Mouse (Mus musculus) ES-Bruce4 (cell line): ENCODE results near the gene Smox. TPM values are rescaled to one million over a fixed set of nuclear protein-coding genes. Genes with fewer than 3 reads are reported as not detected.

Experiments
- H3K27ac ChIP-seq: 2 replicates; pipeline ENCODE4 v1.5.1; 2012; ENCODE audit warnings: low read length, inconsistent platforms; ENCODE audit not compliant: insufficient read depth
- H3K27me3 ChIP-seq: 2 replicates; pipeline ENCODE4 v1.6.1; 2012; ENCODE audit warnings: mild to moderate bottlenecking, low read length, inconsistent platforms; ENCODE audit not compliant: control insufficient read depth, poor library complexity, insufficient read depth, severe bottlenecking
- H3K36me3 ChIP-seq: 2 replicates; pipeline ENCODE4 v1.6.1; 2012; ENCODE audit warnings: inconsistent platforms, mild to moderate bottlenecking, low read length, moderate library complexity; ENCODE audit not compliant: control insufficient read depth, poor library complexity, insufficient read depth, severe bottlenecking
- H3K4me1 ChIP-seq: one replicate; pipeline ENCODE4 v1.8.1; 2011; ENCODE audit warnings: low read length; ENCODE audit not compliant: control insufficient read depth, insufficient read depth
- H3K4me3 ChIP-seq: 2 replicates; pipeline ENCODE4 v1.5.1; 2011; ENCODE audit warnings: low read depth, mild to moderate bottlenecking, low read length
- H3K9ac ChIP-seq: 2 replicates; pipeline ENCODE4 v1.6.1; 2012; ENCODE audit warnings: low read depth, mild to moderate bottlenecking, inconsistent platforms; ENCODE audit not compliant: poor library complexity, severe bottlenecking
- H3K9me3 ChIP-seq: replicated peaks from 2 replicates; pipeline ENCODE4 v1.6.1; 2012; ENCODE audit warnings: mild to moderate bottlenecking, low read length, inconsistent platforms; ENCODE audit not compliant: control insufficient read depth, poor library complexity, insufficient read depth, severe bottlenecking
- CTCF ChIP-seq: IDR thresholded peaks from one replicate; pipeline ENCODE4 v1.8.1; 2011; ENCODE audit warnings: low read depth, low read length
- EP300 ChIP-seq: IDR thresholded peaks from 2 replicates; pipeline ENCODE4 v1.6.1; 2011; ENCODE audit warnings: low read depth, low read length; ENCODE audit not compliant: insufficient read depth
- POLR2A ChIP-seq: IDR thresholded peaks from one replicate; pipeline ENCODE4 v1.8.1; 2011; ENCODE audit warnings: low read length; ENCODE audit not compliant: insufficient read depth
- polyA plus RNA-seq: library from polyadenylated mRNA; stranded (reverse); fragments of >200 nt; gene quantifications from 2 replicates; pipeline ENCODE4 v1.2.4, GENCODE M21; 2011; ENCODE audit warnings: low read depth; ENCODE audit not compliant: missing spikeins, insufficient read depth, insufficient read length

Smox gene
- polyA plus RNA-seq, 1 experiment: 18.2 TPM

DNA sequence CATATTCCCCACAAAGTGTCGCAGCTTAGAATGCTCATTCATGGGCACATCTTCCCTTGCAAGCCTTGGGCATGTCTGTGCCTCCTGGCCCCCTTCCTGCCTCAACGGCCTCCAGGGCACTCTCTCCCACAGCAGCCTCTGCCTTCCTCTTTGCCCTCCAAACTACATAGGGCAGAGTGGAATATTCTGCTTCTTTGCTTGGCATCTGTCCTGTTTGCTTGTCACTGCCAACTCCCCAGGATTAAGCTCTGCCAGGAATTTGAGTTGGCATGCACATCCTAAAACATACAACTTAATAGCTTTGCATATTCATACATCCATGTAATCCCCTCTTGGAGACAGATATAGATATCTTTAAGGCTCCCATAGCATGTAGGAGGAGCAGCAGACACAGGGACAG is 66.6 kb downstream of the Smox start:
- Histone ChIP-seq H3K36me3 (no peaks in the 10 kb centered on the region), H3K9ac (no peak overlapping the region), H3K9me3 (no peaks in the 10 kb centered on the region), H3K4me3 (no peak overlapping the region), H3K4me1 (no peaks in the 10 kb centered on the region), H3K27ac (no peak overlapping the region), H3K27me3 (peaks cover 23% of the 10 kb centered on the region)
- no peak for TF ChIP-seq CTCF
- TF ChIP-seq EP300: no peak
- no peak for TF ChIP-seq POLR2A

DNA sequence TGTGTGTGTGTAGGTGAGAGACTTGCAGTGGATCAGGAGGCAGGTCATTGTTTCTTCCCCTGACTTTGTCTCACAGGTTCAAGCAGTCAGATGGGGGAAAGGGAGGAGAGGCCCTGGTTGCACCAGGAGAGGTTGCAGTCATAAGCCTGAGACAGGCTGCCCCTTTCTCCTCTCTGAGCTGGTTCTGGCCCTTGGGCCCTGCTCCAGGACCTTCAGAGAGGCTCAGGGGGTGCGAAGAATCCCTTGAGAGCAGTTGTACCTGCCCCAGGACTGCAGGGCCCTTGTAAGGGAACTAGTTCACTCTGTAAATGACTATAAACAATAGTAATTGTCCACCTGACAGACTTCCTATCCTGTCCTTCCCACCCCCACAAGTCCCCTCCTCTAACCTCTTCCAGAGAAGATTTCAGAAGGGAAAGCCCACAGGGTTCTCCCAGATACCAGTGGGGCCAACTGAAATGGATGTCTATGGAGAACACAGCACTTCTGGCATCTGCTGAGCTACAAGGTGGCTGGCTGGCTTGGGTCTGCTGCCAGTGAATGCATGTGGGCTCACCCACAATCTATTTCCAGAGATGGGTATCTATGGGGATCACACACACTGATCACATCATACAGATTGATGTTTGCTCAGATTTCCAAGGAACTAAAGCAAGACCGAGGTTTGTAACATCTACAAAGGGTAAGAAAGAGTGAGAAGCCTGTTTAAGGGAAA is 69.1 kb downstream of the Smox start:
- no peak for TF ChIP-seq CTCF
- TF ChIP-seq EP300: no peak
- Histone ChIP-seq H3K4me3 (no peak overlapping the region), H3K4me1 (no peaks in the 10 kb centered on the region), H3K9me3 (no peaks in the 10 kb centered on the region), H3K27ac (no peak overlapping the region), H3K27me3 (peaks cover 23% of the 10 kb centered on the region), H3K9ac (no peak overlapping the region), H3K36me3 (no peaks in the 10 kb centered on the region)

DNA sequence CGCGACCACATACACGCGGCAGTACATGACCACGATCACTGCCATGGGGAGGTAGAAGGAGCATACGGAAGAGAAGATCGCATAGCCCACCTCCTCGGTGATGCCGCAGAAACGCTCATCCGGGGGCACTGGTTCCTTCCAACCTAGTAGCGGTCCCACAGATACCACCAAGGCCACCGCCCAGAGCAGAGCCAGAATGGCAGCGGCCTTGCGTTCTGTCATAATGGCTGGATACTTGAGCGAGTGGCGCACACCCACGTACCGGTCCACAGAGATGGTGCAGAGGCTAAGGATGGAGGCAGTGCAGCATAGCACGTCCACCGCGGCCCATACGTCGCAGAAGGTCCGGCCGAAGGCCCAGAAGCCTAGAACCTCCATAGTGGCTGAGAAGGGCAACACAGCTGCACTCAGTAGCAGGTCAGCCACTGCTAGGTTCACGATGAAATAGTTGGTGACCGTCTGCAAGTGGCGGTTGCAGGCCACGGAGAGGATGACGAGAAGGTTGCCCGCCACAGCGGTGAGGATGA is 70.1 kb downstream of the Smox start:
- Histone ChIP-seq H3K4me3 (peak overlapping the region; percentile 75), H3K36me3 (no peaks in the 10 kb centered on the region), H3K4me1 (no peaks in the 10 kb centered on the region), H3K9me3 (no peaks in the 10 kb centered on the region), H3K27me3 (peaks cover 23% of the 10 kb centered on the region), H3K9ac (no peak overlapping the region), H3K27ac (no peak overlapping the region)
- TF ChIP-seq CTCF (no peak), POLR2A (no peak), EP300 (no peak)

DNA sequence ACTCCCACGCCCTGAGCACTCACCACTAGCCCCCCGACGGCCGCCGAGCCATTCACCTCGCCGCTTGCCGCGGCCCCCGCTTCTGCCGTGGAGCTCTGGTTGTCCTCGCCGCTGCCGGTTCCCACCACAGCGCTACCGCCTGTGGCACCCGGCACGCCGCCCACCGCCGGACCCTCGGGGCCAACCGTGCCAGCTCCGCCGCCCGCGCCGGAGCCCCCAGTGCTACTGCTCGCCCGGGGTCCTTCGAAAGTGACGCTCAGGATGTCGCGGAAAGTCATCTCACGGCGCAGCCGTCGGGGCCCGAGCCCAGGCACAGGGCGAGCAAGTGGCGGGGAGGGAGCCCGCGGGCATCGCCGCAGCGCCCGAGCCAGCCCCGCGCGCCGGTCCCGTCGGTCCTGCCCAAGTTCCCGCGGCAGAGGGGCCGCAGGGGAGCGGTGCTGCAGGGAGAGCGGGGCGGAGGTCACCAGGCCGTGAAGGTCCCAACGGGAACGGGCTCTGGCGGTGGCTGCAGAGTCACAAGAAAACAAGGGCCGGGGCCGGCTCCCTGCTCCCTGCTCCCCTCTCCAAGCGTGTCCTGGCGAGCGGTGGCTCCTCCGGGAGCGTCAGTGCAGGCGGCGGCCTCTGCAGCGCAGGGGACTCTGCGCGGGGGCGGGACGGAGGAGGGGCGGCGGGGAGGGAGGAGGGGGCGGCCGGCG is 70.7 kb downstream of the Smox start, which contains the start of gene Adra1d:
Gene Adra1d (minus strand): TSS at position 393 of the 695 bp plus-strand sequence.
- Histone ChIP-seq H3K9ac (peak within 1 kb of the TSS; percentile 42), H3K4me1 (no peaks in the 10 kb centered on the region), H3K9me3 (no peaks in the 10 kb centered on the region), H3K36me3 (no peaks in the 10 kb centered on the region), H3K27ac (no peak within 1 kb of the TSS), H3K4me3 (peak within 1 kb of the TSS; percentile 75), H3K27me3 (peaks cover 23% of the 10 kb centered on the region)
- no peak for TF ChIP-seq EP300
- no peak for TF ChIP-seq CTCF
- no peak for TF ChIP-seq POLR2A

DNA sequence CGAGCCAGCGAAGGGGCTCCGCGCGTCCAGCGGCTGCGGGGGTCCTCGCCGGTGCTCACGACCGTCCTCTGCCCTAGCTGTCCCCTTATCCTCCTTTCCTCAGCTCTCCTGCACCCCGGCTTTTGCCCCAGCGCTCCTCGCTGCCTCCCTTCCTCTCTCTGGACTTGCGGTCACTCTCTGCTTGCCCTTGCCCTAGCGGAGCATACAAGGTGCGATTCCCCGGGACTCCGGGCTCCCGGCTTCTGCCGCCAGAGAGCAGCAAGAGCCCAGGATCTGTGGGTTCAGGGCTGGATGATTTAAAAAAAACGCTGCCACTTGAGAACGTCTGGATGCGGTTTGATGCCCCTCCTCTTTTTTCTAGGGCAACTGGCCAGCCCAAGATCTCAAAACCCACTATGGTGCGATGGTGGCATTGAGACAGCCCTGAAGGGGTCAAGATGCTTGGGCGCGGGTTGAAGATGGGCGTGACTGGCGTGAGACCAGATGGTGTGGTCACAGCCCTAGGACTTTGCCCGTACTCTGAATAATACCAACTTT is 71.4 kb downstream of the Smox start:
- H3K36me3 ChIP-seq: no peaks in the 10 kb centered on the region
- H3K9me3 ChIP-seq: no peaks in the 10 kb centered on the region
- no peaks in the 10 kb centered on the region for H3K4me1 ChIP-seq
- H3K27ac ChIP-seq: no peak overlapping the region
- H3K9ac ChIP-seq: peak overlapping the region; percentile 42
- H3K4me3 ChIP-seq: peak overlapping the region; percentile 75
- H3K27me3 ChIP-seq: peaks cover 23% of the 10 kb centered on the region
- no peak for TF ChIP-seq EP300
- peak; percentile 23 for TF ChIP-seq CTCF

Other genes with a start within 250 kb of the Smox start
- 67.0 and 78.5 TPM in 2 replicates for gene Pank2, start 229.0 kb upstream of the Smox start, polyA plus RNA-seq
- gene Rnf24, start 138.6 kb upstream of the Smox start, polyA plus RNA-seq: 7.1 and 7.5 TPM in 2 replicates
- gene Adra1d, start 70.8 kb downstream of the Smox start, polyA plus RNA-seq: not detected in 2 replicates